Mouse (Mus musculus): ENCODE measurements around the gene Gm21985. TPM values are rescaled to one million over a fixed set of nuclear protein-coding genes. Genes with fewer than 3 reads are reported as not detected.
"Not testable (repeated sequence)": the region's sequence is repeated elsewhere in the genome, so short reads cannot be mapped to it uniquely, and the experiment has no call there.

Gm21985 gene
- total and polyA plus RNA-seq, 2 experiments, result not detected

GRCm38 (mm10) chr2:112425308-112425707 lies 159.2 kb downstream of the Gm21985 start:
- H3K27ac ChIP-seq (replicated peaks; ENCODE audit: insufficient read depth, low read depth, low read length), result no peak overlapping the region
- no peak for DNase-seq (ENCODE audit: extremely low read depth, low read depth, low spot score)
- TF ChIP-seq CTCF (IDR thresholded peaks at IDR 0.05; ENCODE audit: low read depth, low read length) (no peak), POLR2A (IDR thresholded peaks at IDR 0.05; ENCODE audit: extremely low read depth, insufficient read depth, low read length) (no peak)
- 67% methylated on average over 3 of the region's 3 CpGs for WGBS
- H3K4me1 ChIP-seq (ENCODE audit: control insufficient read depth, insufficient read depth, low read length), result no peaks in the 10 kb centered on the region
- no peaks in the 10 kb centered on the region for H3K36me3 ChIP-seq (ENCODE audit: control insufficient read depth, insufficient read depth, low read length)
- H3K79me2 ChIP-seq (ENCODE audit: control insufficient read depth, insufficient read depth, low read length), result no peaks in the 10 kb centered on the region
- no peak overlapping the region for H3K9ac ChIP-seq (ENCODE audit: low read depth, low read length)
- no peak overlapping the region for H3K4me3 ChIP-seq (ENCODE audit: insufficient read depth, low read depth, low read length)
- no peaks in the 10 kb centered on the region for H3K27me3 ChIP-seq (ENCODE audit: control insufficient read depth, insufficient read depth, low read length)

DNA sequence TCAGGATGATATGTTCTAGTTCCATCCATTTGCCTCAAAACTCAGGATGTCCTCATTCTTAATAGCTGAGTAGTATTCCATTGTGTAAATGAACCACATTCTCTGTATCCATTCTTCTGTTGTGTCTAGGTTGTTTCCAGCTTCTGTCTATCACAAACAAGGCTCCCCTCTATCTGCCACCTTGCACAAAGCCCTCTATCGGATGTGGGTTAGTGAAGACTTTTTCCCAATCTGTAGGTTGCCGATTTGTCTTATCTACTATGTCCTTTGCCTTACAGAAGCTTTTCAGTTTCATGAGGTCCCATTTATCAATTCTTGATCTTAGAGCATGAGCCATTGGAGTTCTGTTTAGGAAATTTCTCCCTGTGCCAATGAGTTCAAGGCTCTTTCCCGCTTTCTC lies 162.4 kb downstream of the Gm21985 start:
- not testable (repeated sequence) for H3K36me3 ChIP-seq (ENCODE audit: control insufficient read depth, insufficient read depth, low read length); H3K27me3 ChIP-seq (ENCODE audit: control insufficient read depth, insufficient read depth, low read length); H3K4me3 ChIP-seq (ENCODE audit: insufficient read depth, low read depth, low read length); H3K27ac ChIP-seq (replicated peaks; ENCODE audit: insufficient read depth, low read depth, low read length); H3K4me1 ChIP-seq (ENCODE audit: control insufficient read depth, insufficient read depth, low read length); H3K9ac ChIP-seq (ENCODE audit: low read depth, low read length); DNase-seq (ENCODE audit: extremely low read depth, low read depth, low spot score); H3K79me2 ChIP-seq (ENCODE audit: control insufficient read depth, insufficient read depth, low read length)
- WGBS, result 92% methylated on average over 3 of the region's 3 CpGs

DNA sequence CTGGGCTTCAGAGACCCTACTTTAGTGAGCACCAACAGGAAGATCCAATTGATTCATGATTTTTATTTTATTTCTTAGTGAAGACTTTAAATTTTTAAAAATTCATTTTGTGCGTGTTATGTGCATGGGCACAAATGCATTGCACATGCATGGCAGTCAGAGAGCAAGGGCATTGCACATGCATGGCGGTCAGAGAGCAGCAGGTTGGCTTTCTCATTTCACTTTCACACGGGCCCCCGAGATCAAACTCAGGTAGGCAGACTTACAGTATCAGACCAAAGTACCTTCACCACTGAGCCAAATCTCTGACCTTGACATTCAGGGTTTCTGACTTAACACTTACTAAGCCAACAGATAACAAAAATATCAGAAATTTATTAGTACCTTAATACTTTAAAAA lies 163.6 kb downstream of the Gm21985 start:
- TF ChIP-seq POLR2A (IDR thresholded peaks at IDR 0.05; ENCODE audit: extremely low read depth, insufficient read depth, low read length) (no peak), CTCF (IDR thresholded peaks at IDR 0.05; ENCODE audit: low read depth, low read length) (no peak)
- H3K4me1 ChIP-seq (ENCODE audit: control insufficient read depth, insufficient read depth, low read length), result no peaks in the 10 kb centered on the region
- H3K27me3 ChIP-seq (ENCODE audit: control insufficient read depth, insufficient read depth, low read length), result no peaks in the 10 kb centered on the region
- 71% methylated on average over 4 of the region's 4 CpGs for WGBS
- H3K79me2 ChIP-seq (ENCODE audit: control insufficient read depth, insufficient read depth, low read length), result no peaks in the 10 kb centered on the region
- H3K9ac ChIP-seq (ENCODE audit: low read depth, low read length), result no peak overlapping the region
- DNase-seq (ENCODE audit: extremely low read depth, low read depth, low spot score), result no peak
- no peaks in the 10 kb centered on the region for H3K36me3 ChIP-seq (ENCODE audit: control insufficient read depth, insufficient read depth, low read length)
- H3K27ac ChIP-seq (replicated peaks; ENCODE audit: insufficient read depth, low read depth, low read length), result no peak overlapping the region
- H3K4me3 ChIP-seq (ENCODE audit: insufficient read depth, low read depth, low read length), result no peak overlapping the region

DNA sequence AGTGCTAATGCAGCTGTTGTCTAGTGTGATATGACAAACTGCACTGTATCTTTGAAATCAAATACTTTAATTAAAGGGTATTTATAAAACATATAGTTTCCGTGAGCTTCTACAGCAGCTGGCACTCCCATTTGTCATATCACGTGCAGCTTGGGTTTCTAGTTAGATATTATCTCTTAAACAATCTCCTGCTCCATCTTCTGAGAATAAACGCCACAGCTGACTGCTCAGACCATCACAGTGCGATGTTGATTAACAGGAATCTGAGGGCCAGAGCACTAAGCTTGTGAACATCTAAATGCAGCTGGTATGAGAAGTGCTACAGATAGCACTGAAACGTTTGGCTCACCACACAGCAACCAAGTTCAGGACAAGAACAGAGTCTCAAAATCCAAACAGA lies 164.3 kb downstream of the Gm21985 start:
- Histone ChIP-seq H3K4me3 (ENCODE audit: insufficient read depth, low read depth, low read length) (no peak overlapping the region), H3K27me3 (ENCODE audit: control insufficient read depth, insufficient read depth, low read length) (no peaks in the 10 kb centered on the region), H3K4me1 (ENCODE audit: control insufficient read depth, insufficient read depth, low read length) (no peaks in the 10 kb centered on the region), H3K27ac (replicated peaks; ENCODE audit: insufficient read depth, low read depth, low read length) (no peak overlapping the region), H3K9ac (ENCODE audit: low read depth, low read length) (no peak overlapping the region), H3K79me2 (ENCODE audit: control insufficient read depth, insufficient read depth, low read length) (no peaks in the 10 kb centered on the region), H3K36me3 (ENCODE audit: control insufficient read depth, insufficient read depth, low read length) (no peaks in the 10 kb centered on the region)
- DNase-seq (ENCODE audit: extremely low read depth, low read depth, low spot score), result no peak
- TF ChIP-seq CTCF (IDR thresholded peaks at IDR 0.05; ENCODE audit: low read depth, low read length) (no peak), POLR2A (IDR thresholded peaks at IDR 0.05; ENCODE audit: extremely low read depth, insufficient read depth, low read length) (no peak)
- 67% methylated on average over 5 of the region's 5 CpGs for WGBS

DNA sequence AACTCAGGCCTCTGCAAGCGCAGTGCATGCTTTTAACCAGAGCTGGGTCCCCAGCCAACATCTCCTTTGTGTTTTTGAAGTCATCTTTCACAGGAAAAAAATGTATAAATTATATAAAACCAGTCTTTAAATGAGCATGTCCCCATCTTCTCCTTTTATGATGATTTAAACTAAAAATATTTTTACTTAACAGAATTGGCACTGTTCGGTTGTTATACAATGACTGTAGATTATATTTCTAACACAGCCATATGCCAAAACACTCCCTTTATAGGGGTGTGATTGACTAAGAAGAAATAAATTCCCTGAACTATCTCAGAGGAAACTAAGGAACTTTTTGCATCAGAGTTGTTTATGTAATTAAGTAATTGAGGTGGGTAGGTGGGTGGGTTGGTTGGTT lies 166.4 kb downstream of the Gm21985 start:
- TF ChIP-seq CTCF (IDR thresholded peaks at IDR 0.05; ENCODE audit: low read depth, low read length) (no peak), POLR2A (IDR thresholded peaks at IDR 0.05; ENCODE audit: extremely low read depth, insufficient read depth, low read length) (no peak)
- Histone ChIP-seq H3K79me2 (ENCODE audit: control insufficient read depth, insufficient read depth, low read length) (no peaks in the 10 kb centered on the region), H3K4me1 (ENCODE audit: control insufficient read depth, insufficient read depth, low read length) (no peaks in the 10 kb centered on the region), H3K4me3 (ENCODE audit: insufficient read depth, low read depth, low read length) (no peak overlapping the region), H3K27ac (replicated peaks; ENCODE audit: insufficient read depth, low read depth, low read length) (no peak overlapping the region), H3K27me3 (ENCODE audit: control insufficient read depth, insufficient read depth, low read length) (no peaks in the 10 kb centered on the region), H3K36me3 (ENCODE audit: control insufficient read depth, insufficient read depth, low read length) (no peaks in the 10 kb centered on the region), H3K9ac (ENCODE audit: low read depth, low read length) (no peak overlapping the region)
- DNase-seq (ENCODE audit: extremely low read depth, low read depth, low spot score), result no peak
- 90% methylated on average over 2 of the region's 2 CpGs for WGBS

GRCm38 (mm10) chr2:112433359-112433758 lies 167.2 kb downstream of the Gm21985 start:
- H3K4me3 ChIP-seq (ENCODE audit: insufficient read depth, low read depth, low read length), result no peak overlapping the region
- TF ChIP-seq POLR2A (IDR thresholded peaks at IDR 0.05; ENCODE audit: extremely low read depth, insufficient read depth, low read length) (no peak), CTCF (IDR thresholded peaks at IDR 0.05; ENCODE audit: low read depth, low read length) (no peak)
- peak; percentile 54 for DNase-seq (ENCODE audit: extremely low read depth, low read depth, low spot score)
- no peaks in the 10 kb centered on the region for H3K4me1 ChIP-seq (ENCODE audit: control insufficient read depth, insufficient read depth, low read length)
- no peaks in the 10 kb centered on the region for H3K27me3 ChIP-seq (ENCODE audit: control insufficient read depth, insufficient read depth, low read length)
- no peaks in the 10 kb centered on the region for H3K36me3 ChIP-seq (ENCODE audit: control insufficient read depth, insufficient read depth, low read length)
- H3K27ac ChIP-seq (replicated peaks; ENCODE audit: insufficient read depth, low read depth, low read length), result no peak overlapping the region
- H3K9ac ChIP-seq (ENCODE audit: low read depth, low read length), result no peak overlapping the region
- no peaks in the 10 kb centered on the region for H3K79me2 ChIP-seq (ENCODE audit: control insufficient read depth, insufficient read depth, low read length)
- 16% methylated on average over 2 of the region's 2 CpGs for WGBS
